Mouse (Mus musculus) C2C12 (cell line): ENCODE results near the gene Zmpste24. TPM values are rescaled to one million over a fixed set of nuclear protein-coding genes. Genes with fewer than 3 reads are reported as not detected.

ENCODE experiments used
- H3K27me3 ChIP-seq: one replicate; pipeline ENCODE4 v1.6.1; 2011; ENCODE audit not compliant: control insufficient read depth, insufficient read depth, insufficient read length
- H3K36me3 ChIP-seq: one replicate; pipeline ENCODE4 v1.6.1; 2011; ENCODE audit not compliant: control insufficient read depth, insufficient read depth
- H3K4me3 ChIP-seq: one replicate; pipeline ENCODE4 v1.5.1; 2011; ENCODE audit warnings: mild to moderate bottlenecking, control low read depth; ENCODE audit not compliant: poor library complexity, insufficient read depth, severe bottlenecking
- H3K79me2 ChIP-seq: one replicate; pipeline ENCODE4 v1.6.1; 2011; ENCODE audit not compliant: control insufficient read depth, insufficient read depth
- H3K79me3 ChIP-seq: one replicate; pipeline ENCODE4 v1.6.1; 2011; ENCODE audit warnings: low read depth, control low read depth
- H3ac ChIP-seq: one replicate; pipeline ENCODE3; 2011; ENCODE audit warnings: low read depth; ENCODE audit not compliant: control insufficient read depth, insufficient read length
- CEBPB ChIP-seq: IDR thresholded peaks from one replicate; pipeline ENCODE4 v1.6.1; 2011; ENCODE audit warnings: low read depth, mild to moderate bottlenecking, control low read depth, moderate library complexity
- CTCF ChIP-seq: IDR thresholded peaks from one replicate; pipeline ENCODE4 v1.5.1; 2011; ENCODE audit not compliant: control insufficient read depth, insufficient read depth, insufficient read length
- FOSL1 ChIP-seq: IDR thresholded peaks from one replicate; pipeline ENCODE4 v1.8.0; 2011; ENCODE audit warnings: mild to moderate bottlenecking, low read length; ENCODE audit not compliant: poor library complexity, insufficient read depth, severe bottlenecking
- MAX ChIP-seq: IDR thresholded peaks from one replicate; pipeline ENCODE4 v1.6.1; 2011; ENCODE audit warnings: mild to moderate bottlenecking, control low read depth
- MYOD1 ChIP-seq: IDR thresholded peaks from one replicate; pipeline ENCODE4 v1.6.1; 2011; ENCODE audit warnings: low read depth; ENCODE audit not compliant: control insufficient read depth, insufficient read length
- MYOG ChIP-seq: IDR thresholded peaks from one replicate; pipeline ENCODE4 v1.6.1; 2011; ENCODE audit not compliant: control insufficient read depth, insufficient read length; ENCODE audit errors: extremely low read depth
- USF1 ChIP-seq: IDR thresholded peaks from one replicate; pipeline ENCODE4 v1.6.1; 2011; ENCODE audit warnings: low read depth, mild to moderate bottlenecking, control low read depth, moderate library complexity
- polyA plus RNA-seq: library from polyadenylated mRNA; unstranded; fragments of >200 nt; fragmentation: generic; extraction: Trizol; gene quantifications from one replicate; pipeline ENCODE4 v1.2.1, GENCODE M21; 2012; ENCODE audit warnings: missing spikeins

Zmpste24 gene
- polyA plus RNA-seq, 1 experiment = 24.8 TPM

GRCm38 (mm10) chr4:121040323-121040722 lies 57.7 kb downstream of the Zmpste24 start:
- no peaks in the 10 kb centered on the region for H3K79me3 ChIP-seq
- H3ac ChIP-seq = no peak overlapping the region
- H3K79me2 ChIP-seq = no peaks in the 10 kb centered on the region
- H3K36me3 ChIP-seq = no peaks in the 10 kb centered on the region
- no peak for TF ChIP-seq MYOD1
- no peak for TF ChIP-seq CEBPB
- no peak for TF ChIP-seq MAX
- no peak for TF ChIP-seq USF1
- no peak for TF ChIP-seq CTCF
- TF ChIP-seq FOSL1 = no peak
- H3K27me3 ChIP-seq = peaks cover 38% of the 10 kb centered on the region
- no peak overlapping the region for H3K4me3 ChIP-seq

- Histone ChIP-seq H3K79me3 (no peaks in the 10 kb centered on the region), H3K27me3 (peaks cover 38% of the 10 kb centered on the region), H3K79me2 (no peaks in the 10 kb centered on the region), H3K36me3 (no peaks in the 10 kb centered on the region), H3ac (no peak within 1 kb of the TSS), H3K4me3 (no peak within 1 kb of the TSS)
- TF ChIP-seq FOSL1 (no peak), USF1 (no peak)
Measured at GRCm38 (mm10) chr4:121039331-121040115, 58.5 kb downstream of the Zmpste24 start, which contains the start of gene Col9a2. Gene Col9a2 (plus strand): TSS chr4:121039385.

GRCm38 (mm10) chr4:121033006-121033405 lies 65.0 kb downstream of the Zmpste24 start:
- Histone ChIP-seq H3K79me2 (no peaks in the 10 kb centered on the region), H3K27me3 (peaks cover 3% of the 10 kb centered on the region), H3K79me3 (no peaks in the 10 kb centered on the region), H3ac (no peak overlapping the region), H3K36me3 (no peaks in the 10 kb centered on the region), H3K4me3 (no peak overlapping the region)
- no peak for TF ChIP-seq MYOG
- TF ChIP-seq USF1 = no peak

- Histone ChIP-seq H3K36me3 (no peaks in the 10 kb centered on the region), H3K4me3 (no peak overlapping the region), H3K79me3 (no peaks in the 10 kb centered on the region), H3ac (no peak overlapping the region), H3K27me3 (no peaks in the 10 kb centered on the region), H3K79me2 (no peaks in the 10 kb centered on the region)
- TF ChIP-seq MYOG (no peak), MYOD1 (no peak), MAX (no peak), CTCF (no peak), CEBPB (no peak), USF1 (no peak), FOSL1 (no peak)
Measured at GRCm38 (mm10) chr4:121031440-121031839, 66.6 kb downstream of the Zmpste24 start.

- no peak overlapping the region for H3K4me3 ChIP-seq
- H3K79me3 ChIP-seq = no peaks in the 10 kb centered on the region
- TF ChIP-seq CEBPB (no peak), FOSL1 (no peak), MYOD1 (no peak), USF1 (no peak), MAX (no peak), MYOG (no peak), CTCF (no peak)
- no peaks in the 10 kb centered on the region for H3K79me2 ChIP-seq
- H3K36me3 ChIP-seq = no peaks in the 10 kb centered on the region
- H3K27me3 ChIP-seq = no peaks in the 10 kb centered on the region
- H3ac ChIP-seq = no peak overlapping the region
Measured at GRCm38 (mm10) chr4:121029632-121030031, 68.4 kb downstream of the Zmpste24 start.

- H3ac ChIP-seq = no peak overlapping the region
- H3K79me2 ChIP-seq = no peaks in the 10 kb centered on the region
- no peaks in the 10 kb centered on the region for H3K79me3 ChIP-seq
- H3K4me3 ChIP-seq = no peak overlapping the region
- no peaks in the 10 kb centered on the region for H3K36me3 ChIP-seq
- TF ChIP-seq CTCF (peak; percentile 60), USF1 (no peak)
- no peaks in the 10 kb centered on the region for H3K27me3 ChIP-seq
Measured at GRCm38 (mm10) chr4:121028659-121029392, 69.2 kb downstream of the Zmpste24 start.
